Mouse (Mus musculus) thymus, adult 2 months (tissue): ENCODE measurements around the gene Rbm17.

ENCODE experiments used
- CTCF ChIP-seq: fragments of 200-500 bp; IDR thresholded peaks from 2 replicates; pipeline ENCODE4 v1.5.1; 2012; ENCODE audit warnings: mild to moderate bottlenecking, control low read depth, low read length, moderate library complexity, borderline replicate concordance; ENCODE audit not compliant: control insufficient read depth, poor library complexity, insufficient read depth; ENCODE audit errors: extremely low read depth
- POLR2A ChIP-seq: fragments of 200-500 bp; IDR thresholded peaks from 2 replicates; pipeline ENCODE4 v1.6.1; 2012; ENCODE audit warnings: mild to moderate bottlenecking, low read length, control low read depth, moderate library complexity; ENCODE audit not compliant: control insufficient read depth, poor library complexity, insufficient read depth; ENCODE audit errors: extremely low read depth

DNA sequence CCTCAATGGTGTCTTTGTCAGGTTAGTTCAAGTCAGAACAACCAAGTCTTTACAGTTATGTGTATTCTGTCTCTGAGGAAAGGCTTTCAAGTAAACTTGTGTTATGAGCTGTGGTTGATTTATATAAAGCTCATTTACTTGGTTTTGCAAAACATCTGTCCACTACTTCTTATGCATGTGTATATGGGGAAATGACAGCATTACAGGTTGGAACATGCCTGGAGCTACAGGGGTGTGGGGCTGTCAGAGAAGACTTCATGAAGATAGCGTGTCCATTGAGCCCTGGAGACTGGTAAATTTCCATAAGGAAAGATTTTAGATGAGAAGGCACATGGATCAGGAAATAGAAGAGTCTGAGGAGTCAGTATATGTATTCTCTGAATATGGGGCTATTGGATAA is 40.1 kb upstream of the Rbm17 start:
- TF ChIP-seq CTCF = no peak
- TF ChIP-seq POLR2A = no peak
